ENCODE assay signal across 13 mouse cellular contexts in the genomic region with DNA sequence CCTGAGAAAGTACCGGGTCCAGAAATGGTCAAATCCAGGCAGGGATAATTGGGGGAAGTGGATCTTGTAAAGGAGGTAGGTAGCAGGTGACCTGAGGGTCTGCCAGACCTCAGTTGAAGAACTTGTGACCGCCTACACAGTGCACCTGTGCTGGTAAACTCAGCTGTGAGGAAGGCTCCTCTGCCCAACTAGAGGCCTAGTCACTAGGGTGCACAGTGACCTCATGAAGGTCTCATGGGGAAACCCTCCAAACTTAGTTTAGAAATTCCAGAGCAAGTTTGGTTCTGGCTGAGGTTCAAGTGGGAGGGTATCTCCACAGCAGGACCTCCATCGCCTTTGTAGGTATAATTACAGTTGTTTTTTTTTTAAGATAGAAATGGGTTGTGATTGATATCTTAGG.
DNase-seq lines count a peak whose midpoint lies in the region; ATAC-seq and TF ChIP-seq lines count a peak whose summit lies in the region.
"Had no signal": no experiment of that assay in that cellular context is flagged by ENCODE, and none has a peak within 500 bp of the region (broad histone marks: within the 10 kb centered on the region; RNA-seq: fewer than 3 reads in every experiment).

No protein-coding gene starts in this region.

- no peaks in the 10 kb centered on the region for H3K9me3 ChIP-seq in heart, embryonic 12.5 days (replicated peaks)
- H3K9me3 ChIP-seq in lung, postnatal 0 days (ENCODE audit: low read length) = no peaks in the 10 kb centered on the region
- no peaks in the 10 kb centered on the region for H3K9me3 ChIP-seq in liver, embryonic 11.5 days (ENCODE audit: control insufficient read depth, low read length)
- no peaks in the 10 kb centered on the region for H3K9me3 ChIP-seq in stomach, embryonic 15.5 days
- H3K9me3 ChIP-seq in forebrain, embryonic 10.5 days = no peaks in the 10 kb centered on the region

- H3K4me2 ChIP-seq in heart, embryonic 12.5 days = no peak overlapping the region
- no peak overlapping the region for H3K4me2 ChIP-seq in lung, postnatal 0 days (replicated peaks; ENCODE audit: low read depth, low read length)
- peak overlapping the region; percentile 53; the same call in 1 of the 2 replicates for H3K4me2 ChIP-seq in liver, embryonic 11.5 days
- H3K4me2 ChIP-seq in stomach, embryonic 15.5 days = no peak overlapping the region

- peaks cover 49% of the 10 kb centered on the region for H3K4me1 ChIP-seq in heart, embryonic 12.5 days (replicated peaks)
- H3K4me1 ChIP-seq in lung, postnatal 0 days (ENCODE audit: insufficient read depth, low read depth, low read length) = peaks cover 6% of the 10 kb centered on the region; the same call in 1 of the 2 replicates
- H3K4me1 ChIP-seq in liver, embryonic 11.5 days (replicated peaks; ENCODE audit: control insufficient read depth, insufficient read depth, low read length) = peaks cover 57% of the 10 kb centered on the region
- peaks cover 21% of the 10 kb centered on the region for H3K4me1 ChIP-seq in stomach, embryonic 15.5 days
- no peaks in the 10 kb centered on the region for H3K4me1 ChIP-seq in cerebellum, adult 2 months (ENCODE audit: control insufficient read depth, insufficient read depth, low read length)
- peaks cover 40% of the 10 kb centered on the region for H3K4me1 ChIP-seq in forebrain, embryonic 10.5 days

- no peak overlapping the region for H3K4me3 ChIP-seq in heart, embryonic 12.5 days
- H3K4me3 ChIP-seq in lung, postnatal 0 days (ENCODE audit: low read depth, low read length) = no peak overlapping the region
- H3K4me3 ChIP-seq in liver, embryonic 11.5 days (ENCODE audit: low read depth, low read length) = no peak overlapping the region
- no peak overlapping the region for H3K4me3 ChIP-seq in stomach, embryonic 15.5 days (replicated peaks)
- H3K4me3 ChIP-seq in cerebellum, adult 2 months (replicated peaks; ENCODE audit: insufficient read depth, low read depth, low read length) = no peak overlapping the region
- H3K4me3 ChIP-seq in forebrain, embryonic 10.5 days = no peak overlapping the region
- H3K4me3 ChIP-seq: layer of hippocampus, adult 2 months had no signal

- H3K36me3 ChIP-seq in heart, embryonic 12.5 days = no peaks in the 10 kb centered on the region
- no peaks in the 10 kb centered on the region for H3K36me3 ChIP-seq in lung, postnatal 0 days (ENCODE audit: insufficient read depth, low read length)
- peaks cover under 1% of the 10 kb centered on the region; the same call in 1 of the 2 replicates for H3K36me3 ChIP-seq in liver, embryonic 11.5 days (ENCODE audit: control insufficient read depth, insufficient read depth, low read length)
- H3K36me3 ChIP-seq in stomach, embryonic 15.5 days = no peaks in the 10 kb centered on the region
- H3K36me3 ChIP-seq in forebrain, embryonic 10.5 days (replicated peaks) = no peaks in the 10 kb centered on the region

- TF ChIP-seq CTCF in lung, postnatal 0 days (IDR thresholded peaks at IDR 0.05) = no peak
- TF ChIP-seq CTCF in cerebellum, adult 2 months (IDR thresholded peaks at IDR 0.05; ENCODE audit: borderline replicate concordance, insufficient read depth, low read depth, low read length) = no peak

- TF ChIP-seq POLR2A in cerebellum, adult 2 months (IDR thresholded peaks at IDR 0.05; ENCODE audit: borderline replicate concordance, insufficient read depth, low read length) = no peak

- 75% methylated on average over 3 of the region's 3 CpGs for WGBS in heart, embryonic 12.5 days
- WGBS in lung, postnatal 0 days = 59% methylated on average over 3 of the region's 3 CpGs
- WGBS in liver, embryonic 11.5 days = 78% methylated on average over 3 of the region's 3 CpGs
- 64% methylated on average over 3 of the region's 3 CpGs for WGBS in stomach, embryonic 15.5 days
- WGBS in cerebellum, adult 2 months = 85% methylated on average over 3 of the region's 3 CpGs
- WGBS in forebrain, embryonic 10.5 days = 88% methylated on average over 3 of the region's 3 CpGs

- H3K9ac ChIP-seq in heart, embryonic 12.5 days = 0 out of 2 replicates have a peak overlapping the region, but pooled peaks have one; percentile 20
- no peak overlapping the region for H3K9ac ChIP-seq in lung, postnatal 0 days (replicated peaks; ENCODE audit: low read depth)
- no peak overlapping the region for H3K9ac ChIP-seq in liver, embryonic 11.5 days (ENCODE audit: low read depth, low read length)
- no peak overlapping the region for H3K9ac ChIP-seq in stomach, embryonic 15.5 days

- H3K27me3 ChIP-seq in heart, embryonic 12.5 days (replicated peaks) = no peaks in the 10 kb centered on the region
- no peaks in the 10 kb centered on the region for H3K27me3 ChIP-seq in lung, postnatal 0 days (replicated peaks; ENCODE audit: insufficient read depth, low read length)
- no peaks in the 10 kb centered on the region for H3K27me3 ChIP-seq in liver, embryonic 11.5 days (replicated peaks; ENCODE audit: control insufficient read depth, insufficient read depth, low read length)
- H3K27me3 ChIP-seq in stomach, embryonic 15.5 days (replicated peaks) = no peaks in the 10 kb centered on the region
- H3K27me3 ChIP-seq in cerebellum, adult 2 months (ENCODE audit: control insufficient read depth, insufficient read depth, low read length) = no peaks in the 10 kb centered on the region
- H3K27me3 ChIP-seq in forebrain, embryonic 10.5 days (ENCODE audit: poor library complexity, severe bottlenecking) = peaks cover 14% of the 10 kb centered on the region

- no peak for DNase-seq in heart, postnatal 4 days
- DNase-seq in lung, postnatal 0 days (ENCODE audit: low spot score) = no peak
- DNase-seq in lung, postnatal 14 days = no peak
- no peak for DNase-seq in liver, embryonic 11.5 days (ENCODE audit: low spot score)
- no peak for DNase-seq in cerebellum, adult 2 months
- DNase-seq in forebrain, embryonic 10.5 days (ENCODE audit: extremely low spot score, low spot score) = no peak
- DNase-seq: adrenal gland, adult 8-10 months; cerebellum, adult 11 months; lung, postnatal 10 days; thymus, postnatal 14 days had no signal

- no peak overlapping the region; the same call in 1 of the 2 replicates for H3K27ac ChIP-seq in heart, embryonic 12.5 days (ENCODE audit: poor library complexity, severe bottlenecking)
- H3K27ac ChIP-seq in lung, postnatal 0 days (ENCODE audit: low read length) = peak overlapping the region; percentile 39; the same call in 1 of the 2 replicates
- peak overlapping the region; percentile 68; the same call in 1 of the 2 replicates for H3K27ac ChIP-seq in liver, embryonic 11.5 days (ENCODE audit: low read depth, low read length)
- H3K27ac ChIP-seq in stomach, embryonic 15.5 days = peak overlapping the region; percentile 23; the same call in 1 of the 2 replicates
- H3K27ac ChIP-seq in cerebellum, adult 2 months (ENCODE audit: insufficient read depth, low read length) = no peak overlapping the region
- H3K27ac ChIP-seq in forebrain, embryonic 10.5 days = no peak overlapping the region
- H3K27ac ChIP-seq: layer of hippocampus, adult 2 months had no signal

- no peak for TF ChIP-seq EP300 in lung, postnatal 0 days (IDR thresholded peaks at IDR 0.05)

- ATAC-seq in heart, embryonic 12.5 days (ENCODE audit: insufficient number of reproducible peaks, low FRiP score) = no peak
- no peak for ATAC-seq in lung, postnatal 0 days
- ATAC-seq in liver, embryonic 11.5 days (replicated peaks; ENCODE audit: low FRiP score) = no peak
- ATAC-seq in stomach, embryonic 15.5 days (ENCODE audit: insufficient read depth, low FRiP score, low read depth) = no peak

Comparison
In these comparisons a context has a peak if more than half of its experiments do, and no peak if none do; other contexts are left out.
1. H3K27ac ChIP-seq: peak in lung, postnatal 0 days (single experiment), liver, embryonic 11.5 days (single experiment) and stomach, embryonic 15.5 days (single experiment); none in heart, embryonic 12.5 days (single experiment), cerebellum, adult 2 months (single experiment) and forebrain, embryonic 10.5 days (single experiment).